Mouse (Mus musculus): ENCODE measurements around the gene Cript. TPM values are rescaled to one million over a fixed set of nuclear protein-coding genes. Genes with fewer than 3 reads are reported as not detected.

Gene Cript
- total RNA-seq (2012; rRNA removed), result 23.5 and 35.4 TPM in 2 replicates

DNA sequence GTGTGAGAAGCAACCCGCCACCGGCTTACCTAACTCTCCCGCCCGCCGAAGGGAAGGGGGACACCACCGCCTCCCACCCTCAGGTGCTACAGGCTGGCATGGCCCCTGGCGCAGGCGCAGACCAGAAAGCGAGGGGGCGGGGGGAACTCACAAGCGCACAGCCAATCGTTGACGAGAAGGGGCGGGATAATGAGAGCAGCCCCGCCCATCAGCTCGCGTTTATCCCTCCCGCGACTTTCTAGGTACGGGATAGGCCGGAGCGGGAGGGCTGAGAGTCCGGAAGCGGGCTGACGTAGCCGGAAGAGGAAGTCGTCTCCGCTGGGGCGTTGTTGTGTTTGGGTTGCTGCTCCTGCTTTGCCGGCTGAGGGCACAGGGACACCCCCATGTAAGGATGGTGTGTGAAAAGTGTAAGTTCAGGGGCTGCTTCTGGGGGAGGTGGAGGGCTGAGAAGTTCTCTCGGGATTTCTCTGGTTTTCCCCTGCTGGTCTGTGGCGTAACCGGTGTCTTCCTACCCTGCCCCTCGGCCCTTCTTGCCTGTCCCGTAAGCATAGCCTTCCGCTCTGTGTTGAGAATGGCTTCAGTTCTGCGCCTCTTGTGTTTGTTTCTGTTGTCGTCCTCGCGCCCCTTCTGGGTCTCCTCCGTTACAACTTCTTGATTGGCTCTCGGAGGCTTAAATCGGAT lies at the start of gene Cript, which contains the start of gene Pigf:
Gene Cript, plus strand, starts transcription at position 282 of the 681 bp plus-strand sequence.
Gene Pigf, minus strand, starts transcription at position 138 of the 681 bp plus-strand sequence.
- TF ChIP-seq ZNF384 (IDR thresholded peaks at IDR 0.05; ENCODE audit: low read depth, low read length) (no peak), MAFK (IDR thresholded peaks at IDR 0.05; ENCODE audit: insufficient read depth, low read depth, low read length) (no peak), ZC3H11A (IDR thresholded peaks at IDR 0.05; ENCODE audit: borderline replicate concordance, low read depth, low read length) (no peak), CHD2 (IDR thresholded peaks at IDR 0.05; ENCODE audit: low read depth, low read length) (0 out of 2 replicates have a peak, but pooled peaks have one; percentile 14), HCFC1 (IDR thresholded peaks at IDR 0.05; ENCODE audit: borderline replicate concordance, insufficient read depth, low read length) (peak; percentile 60; the same call in 1 of the 2 replicates)
- H3K4me1 ChIP-seq (ENCODE audit: control insufficient read depth in 2 of 2, insufficient read depth in 2 of 2, low read length in 2 of 2, poor library complexity in 1 of 2), result no peaks in the 10 kb centered on the region
- in situ Hi-C loops (cut with MboI; ENCODE audit: low sequenced_read_pairs in 2 of 2, unreplicated experiment in 2 of 2), result loop anchor here in 1 of 2 experiments (25.0 kb wide), 1 partner anchor 212 kb away; no protein-coding TSS in a partner anchor
- H3K27ac ChIP-seq (ENCODE audit: insufficient read depth, low read depth, low read length, poor library complexity, severe bottlenecking), result peak within 1 kb of the TSS; percentile 16
- peak; percentile 98 for DNase-seq (ENCODE audit: low read depth, low spot score)
- no peaks in the 10 kb centered on the region; the same call in 1 of the 2 replicates for H3K36me3 ChIP-seq (ENCODE audit: control insufficient read depth, insufficient read depth, low read length, poor library complexity, severe bottlenecking)
- H3K9me3 ChIP-seq (ENCODE audit: control insufficient read depth, insufficient read depth, low read depth, low read length), result no peaks in the 10 kb centered on the region
- H3K4me3 ChIP-seq (ENCODE audit: insufficient read depth in 1 of 2, low read depth in 1 of 2, low read length in 2 of 2, poor library complexity in 1 of 2, severe bottlenecking in 1 of 2), result peak within 1 kb of the TSS; percentile 90 to 98
- H3K9ac ChIP-seq (ENCODE audit: insufficient read depth, low read depth, low read length, poor library complexity, severe bottlenecking), result peak within 1 kb of the TSS; percentile 88

DNA sequence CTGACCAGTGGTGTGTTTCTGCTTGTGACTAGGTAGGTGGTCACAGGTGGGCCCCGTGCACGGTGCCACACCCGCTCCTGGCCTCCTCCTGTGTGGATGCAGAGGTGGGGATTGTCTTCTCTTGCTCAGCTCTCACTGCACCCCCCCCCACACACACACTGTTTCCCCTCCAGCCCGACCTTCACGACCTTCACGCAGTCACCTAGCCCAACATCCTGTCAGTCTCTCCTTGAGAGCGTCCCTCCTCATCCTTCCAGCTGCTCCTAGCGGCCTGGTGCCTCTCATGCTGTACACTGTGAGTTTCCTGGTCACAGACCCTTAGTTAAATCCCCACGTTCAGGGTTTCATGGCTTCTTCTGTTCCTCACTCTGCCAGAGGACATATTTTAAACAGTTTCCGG lies 49.0 kb upstream of the Cript start:
- in situ Hi-C loops (cut with MboI; ENCODE audit: low sequenced_read_pairs in 2 of 2, unreplicated experiment in 2 of 2), result no loop called here
- no peaks in the 10 kb centered on the region for H3K9me3 ChIP-seq (ENCODE audit: control insufficient read depth, insufficient read depth, low read depth, low read length)
- TF ChIP-seq CHD2 (IDR thresholded peaks at IDR 0.05; ENCODE audit: low read depth, low read length) (no peak), MAFK (IDR thresholded peaks at IDR 0.05; ENCODE audit: insufficient read depth, low read depth, low read length) (no peak), HCFC1 (IDR thresholded peaks at IDR 0.05; ENCODE audit: borderline replicate concordance, insufficient read depth, low read length) (no peak), ZNF384 (IDR thresholded peaks at IDR 0.05; ENCODE audit: low read depth, low read length) (no peak), ZC3H11A (IDR thresholded peaks at IDR 0.05; ENCODE audit: borderline replicate concordance, low read depth, low read length) (no peak)
- H3K27ac ChIP-seq (ENCODE audit: insufficient read depth, low read depth, low read length, poor library complexity, severe bottlenecking), result no peak overlapping the region
- H3K4me1 ChIP-seq (ENCODE audit: control insufficient read depth in 2 of 2, insufficient read depth in 2 of 2, low read length in 2 of 2, poor library complexity in 1 of 2), result peaks cover 3 to 9% of the 10 kb centered on the region in 2 experiments; a peak in 2 of 4 replicates
- DNase-seq (ENCODE audit: low read depth, low spot score), result no peak
- no peak overlapping the region for H3K9ac ChIP-seq (ENCODE audit: insufficient read depth, low read depth, low read length, poor library complexity, severe bottlenecking)
- peaks cover 7% of the 10 kb centered on the region; the same call in 1 of the 2 replicates for H3K36me3 ChIP-seq (ENCODE audit: control insufficient read depth, insufficient read depth, low read length, poor library complexity, severe bottlenecking)
- H3K4me3 ChIP-seq (ENCODE audit: insufficient read depth in 1 of 2, low read depth in 1 of 2, low read length in 2 of 2, poor library complexity in 1 of 2, severe bottlenecking in 1 of 2), result no peak overlapping the region

DNA sequence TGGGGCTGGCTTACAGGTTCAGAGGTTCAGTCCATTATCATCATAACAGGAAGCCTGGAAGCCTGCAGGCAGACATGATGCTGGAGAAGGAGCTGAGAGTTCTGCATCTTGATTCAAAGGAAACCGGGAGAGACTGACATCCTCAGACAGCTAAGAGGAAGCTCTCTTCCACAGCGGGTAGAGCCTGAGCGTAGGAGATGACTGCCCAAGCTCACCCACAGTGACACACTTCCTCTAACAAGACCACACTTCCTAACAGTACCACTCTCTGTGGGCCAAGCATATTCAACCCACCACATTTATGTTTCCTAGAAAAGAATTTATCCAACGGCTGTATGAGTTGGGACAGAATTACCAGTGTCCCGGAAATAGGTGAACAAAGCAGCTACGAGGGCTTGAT lies 46.9 kb upstream of the Cript start:
- in situ Hi-C loops (cut with MboI; ENCODE audit: low sequenced_read_pairs in 2 of 2, unreplicated experiment in 2 of 2), result no loop called here
- Histone ChIP-seq H3K9ac (ENCODE audit: insufficient read depth, low read depth, low read length, poor library complexity, severe bottlenecking) (no peak overlapping the region), H3K9me3 (ENCODE audit: control insufficient read depth, insufficient read depth, low read depth, low read length) (no peaks in the 10 kb centered on the region), H3K4me1 (ENCODE audit: control insufficient read depth in 2 of 2, insufficient read depth in 2 of 2, low read length in 2 of 2, poor library complexity in 1 of 2) (peaks cover 8 to 20% of the 10 kb centered on the region in 2 experiments; a peak in 2 of 4 replicates), H3K36me3 (ENCODE audit: control insufficient read depth, insufficient read depth, low read length, poor library complexity, severe bottlenecking) (peaks cover 10% of the 10 kb centered on the region; the same call in 1 of the 2 replicates), H3K27ac (ENCODE audit: insufficient read depth, low read depth, low read length, poor library complexity, severe bottlenecking) (no peak overlapping the region), H3K4me3 (ENCODE audit: insufficient read depth in 1 of 2, low read depth in 1 of 2, low read length in 2 of 2, poor library complexity in 1 of 2, severe bottlenecking in 1 of 2) (no peak overlapping the region)
- TF ChIP-seq CHD2 (IDR thresholded peaks at IDR 0.05; ENCODE audit: low read depth, low read length), result no peak
- no peak for TF ChIP-seq HCFC1 (IDR thresholded peaks at IDR 0.05; ENCODE audit: borderline replicate concordance, insufficient read depth, low read length)
- TF ChIP-seq MAFK (IDR thresholded peaks at IDR 0.05; ENCODE audit: insufficient read depth, low read depth, low read length), result no peak
- no peak for TF ChIP-seq ZC3H11A (IDR thresholded peaks at IDR 0.05; ENCODE audit: borderline replicate concordance, low read depth, low read length)
- no peak for TF ChIP-seq ZNF384 (IDR thresholded peaks at IDR 0.05; ENCODE audit: low read depth, low read length)
- no peak for DNase-seq (ENCODE audit: low read depth, low spot score)

DNA sequence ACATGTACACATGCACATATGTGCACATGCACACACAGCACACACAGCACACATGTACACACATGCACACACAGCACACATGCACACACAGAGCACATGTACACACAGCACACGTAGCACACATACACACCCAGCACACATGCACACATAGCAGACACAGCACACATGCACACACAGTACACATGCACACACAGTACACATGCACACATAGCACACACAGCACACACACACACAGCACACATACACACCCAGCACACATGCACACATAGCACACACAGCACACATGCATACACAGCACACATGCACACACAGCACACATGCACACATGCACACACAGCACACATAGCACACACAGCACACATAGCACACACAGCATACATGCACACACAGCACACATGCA lies 44.1 kb upstream of the Cript start:
- in situ Hi-C loops (cut with MboI; ENCODE audit: low sequenced_read_pairs in 2 of 2, unreplicated experiment in 2 of 2), result no loop called here
- Histone ChIP-seq H3K27ac (ENCODE audit: insufficient read depth, low read depth, low read length, poor library complexity, severe bottlenecking) (no peak overlapping the region), H3K9ac (ENCODE audit: insufficient read depth, low read depth, low read length, poor library complexity, severe bottlenecking) (no peak overlapping the region), H3K4me3 (ENCODE audit: insufficient read depth in 1 of 2, low read depth in 1 of 2, low read length in 2 of 2, poor library complexity in 1 of 2, severe bottlenecking in 1 of 2) (no peak overlapping the region), H3K4me1 (ENCODE audit: control insufficient read depth in 2 of 2, insufficient read depth in 2 of 2, low read length in 2 of 2, poor library complexity in 1 of 2) (peaks cover 8 to 20% of the 10 kb centered on the region in 2 experiments; a peak in 2 of 4 replicates), H3K36me3 (ENCODE audit: control insufficient read depth, insufficient read depth, low read length, poor library complexity, severe bottlenecking) (peaks cover 10% of the 10 kb centered on the region; the same call in 1 of the 2 replicates), H3K9me3 (ENCODE audit: control insufficient read depth, insufficient read depth, low read depth, low read length) (no peaks in the 10 kb centered on the region)
- TF ChIP-seq HCFC1 (IDR thresholded peaks at IDR 0.05; ENCODE audit: borderline replicate concordance, insufficient read depth, low read length), result no peak
- no peak for TF ChIP-seq CHD2 (IDR thresholded peaks at IDR 0.05; ENCODE audit: low read depth, low read length)
- no peak for TF ChIP-seq MAFK (IDR thresholded peaks at IDR 0.05; ENCODE audit: insufficient read depth, low read depth, low read length)
- TF ChIP-seq ZC3H11A (IDR thresholded peaks at IDR 0.05; ENCODE audit: borderline replicate concordance, low read depth, low read length), result no peak
- TF ChIP-seq ZNF384 (IDR thresholded peaks at IDR 0.05; ENCODE audit: low read depth, low read length), result no peak
- no peak for DNase-seq (ENCODE audit: low read depth, low spot score)

Data from ES-E14 (cell line).